Mouse (Mus musculus): ENCODE measurements around the gene Cox8b.

- TF ChIP-seq CTCF (conservative IDR thresholded peaks at IDR 0.05 in 1 of 2, IDR thresholded peaks at IDR 0.05 in 1 of 2; ENCODE audit: low read depth in 2 of 2, low read length in 2 of 2) (no peak), SMC3 (IDR thresholded peaks at IDR 0.05; ENCODE audit: low read depth, low read length) (no peak), POLR2A (IDR thresholded peaks at IDR 0.05; ENCODE audit: low read depth, low read length) (no peak), ZNF384 (IDR thresholded peaks at IDR 0.05; ENCODE audit: low read depth, low read length) (no peak), MAZ (IDR thresholded peaks at IDR 0.05; ENCODE audit: low read depth, low read length) (no peak), TCF12 (IDR thresholded peaks at IDR 0.05; ENCODE audit: low read depth, low read length) (no peak), HCFC1 (IDR thresholded peaks at IDR 0.05; ENCODE audit: low read depth, low read length) (no peak), ETS1 (conservative IDR thresholded peaks at IDR 0.05; ENCODE audit: low read depth, low read length) (no peak)
Measured at GRCm38 (mm10) chr7:140912293-140912692, 12.0 kb upstream of the Cox8b start.

Data from CH12.LX (cell line).